Mouse (Mus musculus): Measurements from ENCODE around the gene Mixl1. TPM values are rescaled to one million over a fixed set of nuclear protein-coding genes. Genes with fewer than 3 reads are reported as not detected.

The Mixl1 gene
- polyA plus RNA-seq, 1 experiment from 2014 or later: not detected

GRCm38 (mm10) chr1:180707368-180707767, 10.5 kb upstream of the Mixl1 start:
- no peaks in the 10 kb centered on the region for H3K36me3 ChIP-seq
- H3K27ac ChIP-seq: no peak overlapping the region
- H3K9me3 ChIP-seq: no peaks in the 10 kb centered on the region
- 63% methylated on average over 3 of the region's 3 CpGs for WGBS
- no peak for ATAC-seq (ENCODE audit: low FRiP score)
- no peak overlapping the region for H3K9ac ChIP-seq
- no peak overlapping the region for H3K4me2 ChIP-seq
- H3K27me3 ChIP-seq: no peaks in the 10 kb centered on the region
- no peak overlapping the region for H3K4me3 ChIP-seq
- no peaks in the 10 kb centered on the region for H3K4me1 ChIP-seq (replicated peaks)

GRCm38 (mm10) chr1:180703400-180703799, 6.6 kb upstream of the Mixl1 start:
- H3K9ac ChIP-seq: no peak overlapping the region
- no peak overlapping the region for H3K4me3 ChIP-seq
- ATAC-seq (ENCODE audit: low FRiP score): no peak
- WGBS: 58% methylated on average over 6 of the region's 6 CpGs
- H3K9me3 ChIP-seq: no peaks in the 10 kb centered on the region
- peaks cover 19% of the 10 kb centered on the region for H3K27me3 ChIP-seq
- no peaks in the 10 kb centered on the region for H3K36me3 ChIP-seq
- no peaks in the 10 kb centered on the region for H3K4me1 ChIP-seq (replicated peaks)
- H3K27ac ChIP-seq: no peak overlapping the region
- H3K4me2 ChIP-seq: no peak overlapping the region

- no peaks in the 10 kb centered on the region for H3K9me3 ChIP-seq
- no peaks in the 10 kb centered on the region for H3K36me3 ChIP-seq
- H3K9ac ChIP-seq: no peak overlapping the region
- no peak overlapping the region for H3K4me3 ChIP-seq
- peaks cover 63% of the 10 kb centered on the region for H3K27me3 ChIP-seq
- H3K4me1 ChIP-seq (replicated peaks): peaks cover 11% of the 10 kb centered on the region
- H3K4me2 ChIP-seq: no peak overlapping the region
- no peak overlapping the region for H3K27ac ChIP-seq
- 54% methylated on average over 5 of the region's 5 CpGs for WGBS
- no peak for ATAC-seq (ENCODE audit: low FRiP score)
Measured at GRCm38 (mm10) chr1:180698063-180698462, 1.2 kb upstream of the Mixl1 start.

- Histone ChIP-seq H3K36me3 (peaks cover 41% of the 10 kb centered on the region), H3K4me1 (replicated peaks) (peaks cover under 1% of the 10 kb centered on the region; the same call in 1 of the 2 replicates), H3K27ac (no peak overlapping the region), H3K9me3 (no peaks in the 10 kb centered on the region), H3K4me3 (no peak overlapping the region), H3K4me2 (no peak overlapping the region), H3K9ac (no peak overlapping the region), H3K27me3 (peaks cover 23% of the 10 kb centered on the region)
- ATAC-seq (ENCODE audit: low FRiP score): no peak
- 92% methylated on average over 7 of the region's 7 CpGs for WGBS
Measured at GRCm38 (mm10) chr1:180691284-180691683, 5.5 kb downstream of the Mixl1 start.

Other genes starting within 250 kb of the Mixl1 start
- gene Stum, start 213.5 kb downstream of the Mixl1 start, polyA plus RNA-seq (2015; fragmentation: Nextera tagmentation; extraction: Ambion mirVana): 4.3 and 5.1 TPM in 2 replicates
- 113 and 120 TPM in 2 replicates for gene Parp1, start 128.1 kb downstream of the Mixl1 start, polyA plus RNA-seq (2015; fragmentation: Nextera tagmentation; extraction: Ambion mirVana)
- gene Lin9, start 55.9 kb downstream of the Mixl1 start, polyA plus RNA-seq (2015; fragmentation: Nextera tagmentation; extraction: Ambion mirVana): 12.2 and 13.8 TPM in 2 replicates
- gene Acbd3, start 29.0 kb upstream of the Mixl1 start, polyA plus RNA-seq (2015; fragmentation: Nextera tagmentation; extraction: Ambion mirVana): 24.5 and 24.9 TPM in 2 replicates
- gene H3f3a, start 116.9 kb upstream of the Mixl1 start, polyA plus RNA-seq (2015; fragmentation: Nextera tagmentation; extraction: Ambion mirVana): 3,757 and 3,885 TPM in 2 replicates
- 29.6 and 31.6 TPM in 2 replicates for gene Sde2, start 154.1 kb upstream of the Mixl1 start, polyA plus RNA-seq (2015; fragmentation: Nextera tagmentation; extraction: Ambion mirVana)
- 0.26 and 0.63 TPM in 2 replicates for gene Lefty2, start 196.1 kb upstream of the Mixl1 start, polyA plus RNA-seq (2015; fragmentation: Nextera tagmentation; extraction: Ambion mirVana)
- 74.1 and 78.7 TPM in 2 replicates for gene Pycr2, start 207.3 kb upstream of the Mixl1 start, polyA plus RNA-seq (2015; fragmentation: Nextera tagmentation; extraction: Ambion mirVana)
- 0.23 and 0.58 TPM in 2 replicates for gene Lefty1, start 238.0 kb upstream of the Mixl1 start, polyA plus RNA-seq (2015; fragmentation: Nextera tagmentation; extraction: Ambion mirVana)
- 1.5 and 1.8 TPM in 2 replicates for gene Tmem63a, start 245.3 kb upstream of the Mixl1 start, polyA plus RNA-seq (2015; fragmentation: Nextera tagmentation; extraction: Ambion mirVana)